Comparison of ENCODE assay signal across 8 mouse cellular contexts in genomic region chr9:98538713-98539360, GRCm38 (mm10). TPM values are rescaled to one million over a fixed set of nuclear protein-coding genes. Genes with fewer than 3 reads are reported as not detected.
A peak's percentile ranks its signal among the peaks of the same experiment; 100 is the strongest.
DNase-seq lines count a peak whose midpoint lies in the region; ATAC-seq and TF ChIP-seq lines count a peak whose summit lies in the region.

No protein-coding gene starts in this region.

- no peaks in the 10 kb centered on the region for H3K36me3 ChIP-seq in CH12.LX (replicated peaks in 1 of 2; ENCODE audit: control insufficient read depth in 1 of 2, insufficient read depth in 1 of 2, low read length in 1 of 2)
- H3K36me3 ChIP-seq in forebrain, embryonic 12.5 days (replicated peaks): no peaks in the 10 kb centered on the region
- no peaks in the 10 kb centered on the region for H3K36me3 ChIP-seq in heart, postnatal 0 days (replicated peaks; ENCODE audit: control insufficient read depth, insufficient read depth, low read length)
- H3K36me3 ChIP-seq in liver, embryonic 13.5 days: no peaks in the 10 kb centered on the region
- no peaks in the 10 kb centered on the region for H3K36me3 ChIP-seq in neural tube, embryonic 12.5 days

- H3K79me2 ChIP-seq in CH12.LX (replicated peaks; ENCODE audit: control insufficient read depth, extremely low read depth, insufficient read depth, poor library complexity, severe bottlenecking): no peaks in the 10 kb centered on the region

- H3K4me2 ChIP-seq in CH12.LX (ENCODE audit: insufficient read depth, low read depth, poor library complexity, severe bottlenecking): no peak overlapping the region
- peak overlapping the region; percentile 33 for H3K4me2 ChIP-seq in forebrain, embryonic 12.5 days
- H3K4me2 ChIP-seq in heart, postnatal 0 days (ENCODE audit: low read depth, low read length): peak overlapping the region; percentile 8; the same call in 1 of the 2 replicates
- no peak overlapping the region for H3K4me2 ChIP-seq in liver, embryonic 13.5 days
- H3K4me2 ChIP-seq in neural tube, embryonic 12.5 days (replicated peaks): peak overlapping the region; percentile 21

- no peak overlapping the region for H3K9ac ChIP-seq in CH12.LX (ENCODE audit: insufficient read depth, low read depth)
- H3K9ac ChIP-seq in forebrain, embryonic 12.5 days: no peak overlapping the region; the same call in 1 of the 2 replicates
- no peak overlapping the region for H3K9ac ChIP-seq in heart, postnatal 0 days (replicated peaks; ENCODE audit: low read depth, low read length)
- no peak overlapping the region for H3K9ac ChIP-seq in liver, embryonic 13.5 days
- no peak overlapping the region for H3K9ac ChIP-seq in neural tube, embryonic 12.5 days

- no peaks in the 10 kb centered on the region for H3K9me3 ChIP-seq in CH12.LX (replicated peaks; ENCODE audit: low read length)
- no peaks in the 10 kb centered on the region for H3K9me3 ChIP-seq in forebrain, embryonic 12.5 days
- H3K9me3 ChIP-seq in heart, postnatal 0 days (replicated peaks; ENCODE audit: control insufficient read depth, low read length): peaks cover 4% of the 10 kb centered on the region; the same call in 1 of the 2 replicates
- no peaks in the 10 kb centered on the region for H3K9me3 ChIP-seq in liver, embryonic 13.5 days (replicated peaks)
- no peaks in the 10 kb centered on the region for H3K9me3 ChIP-seq in neural tube, embryonic 12.5 days

- no peak for TF ChIP-seq EP300 in CH12.LX (IDR thresholded peaks at IDR 0.05; ENCODE audit: low read length)
- no peak for TF ChIP-seq EP300 in heart, postnatal 0 days (IDR thresholded peaks at IDR 0.05; ENCODE audit: low read depth)

- in situ Hi-C loops in CH12.LX (cut with MboI; ENCODE audit: low pct_ligation_motif_present, low pct_unique_long_range_greater_than_20kb, low sequenced_read_pairs): no loop called here

- 6% methylated on average over 13 of the region's 13 CpGs for WGBS in forebrain, embryonic 12.5 days
- 6% methylated on average over 13 of the region's 13 CpGs for WGBS in heart, postnatal 0 days
- 5% methylated on average over 13 of the region's 13 CpGs for WGBS in liver, embryonic 13.5 days (ENCODE audit: insufficient replicate concordance)
- WGBS in neural tube, embryonic 12.5 days: 7% methylated on average over 13 of the region's 13 CpGs

- no peaks in the 10 kb centered on the region for H3K4me1 ChIP-seq in CH12.LX (ENCODE audit: control insufficient read depth in 1 of 2, insufficient read depth in 2 of 2)
- H3K4me1 ChIP-seq in forebrain, embryonic 12.5 days: peaks cover 6% of the 10 kb centered on the region; the same call in 1 of the 2 replicates
- H3K4me1 ChIP-seq in heart, postnatal 0 days (ENCODE audit: control insufficient read depth, insufficient read depth): no peaks in the 10 kb centered on the region
- 0 out of 2 replicates have a peak, but pooled peaks cover 6% of the 10 kb centered on the region for H3K4me1 ChIP-seq in liver, embryonic 13.5 days (replicated peaks)
- 0 out of 2 replicates have a peak, but pooled peaks cover 4% of the 10 kb centered on the region for H3K4me1 ChIP-seq in neural tube, embryonic 12.5 days

- TF ChIP-seq POLR2A in CH12.LX (IDR thresholded peaks at IDR 0.05; ENCODE audit: low read depth, low read length): no peak

- peak; percentile 63 for DNase-seq in CH12.LX (ENCODE audit: extremely low read depth)
- peak; percentile 55 for DNase-seq in c-Kit-positive CD71-negative TER-119-negative erythroid progenitor cells, embryonic 14.5 days (ENCODE audit: low read depth)
- peak; percentile 78 for DNase-seq in heart, postnatal 0 days (ENCODE audit: low spot score)
- peak; percentile 72 to 79 for DNase-seq in kidney, postnatal 36 days
- DNase-seq in liver, embryonic 13.5 days: peak; percentile 35
- DNase-seq in thymus, adult 18-20 months: peak; percentile 7 to 9

- peaks cover 2% of the 10 kb centered on the region for H3K27me3 ChIP-seq in CH12.LX (replicated peaks)
- peaks cover 6% of the 10 kb centered on the region; the same call in 1 of the 2 replicates for H3K27me3 ChIP-seq in forebrain, embryonic 12.5 days
- H3K27me3 ChIP-seq in heart, postnatal 0 days (ENCODE audit: control insufficient read depth, insufficient read depth, low read length): no peaks in the 10 kb centered on the region
- H3K27me3 ChIP-seq in liver, embryonic 13.5 days: no peaks in the 10 kb centered on the region
- no peaks in the 10 kb centered on the region for H3K27me3 ChIP-seq in neural tube, embryonic 12.5 days (replicated peaks)

- no peak overlapping the region for H3K27ac ChIP-seq in CH12.LX (ENCODE audit: insufficient read depth, low read depth)
- H3K27ac ChIP-seq in forebrain, embryonic 12.5 days: no peak overlapping the region
- no peak overlapping the region for H3K27ac ChIP-seq in heart, postnatal 0 days (ENCODE audit: low read depth)
- no peak overlapping the region for H3K27ac ChIP-seq in liver, embryonic 13.5 days
- H3K27ac ChIP-seq in neural tube, embryonic 12.5 days: no peak overlapping the region

- ATAC-seq in forebrain, embryonic 12.5 days (ENCODE audit: low FRiP score): peak; percentile 75
- ATAC-seq in heart, postnatal 0 days (ENCODE audit: insufficient read depth, low read depth): no peak; the same call in 1 of the 2 replicates
- no peak for ATAC-seq in liver, embryonic 13.5 days (ENCODE audit: low read depth)
- peak; percentile 77; the same call in 1 of the 2 replicates for ATAC-seq in neural tube, embryonic 12.5 days (ENCODE audit: low FRiP score, low read depth)

- TF ChIP-seq CTCF in CH12.LX (conservative IDR thresholded peaks at IDR 0.05 in 1 of 2, IDR thresholded peaks at IDR 0.05 in 1 of 2; ENCODE audit: low read depth in 2 of 2, low read length in 2 of 2): peak; percentile 52 to 88; a peak in 3 of 4 replicates
- peak; percentile 89 for TF ChIP-seq CTCF in heart, postnatal 0 days (IDR thresholded peaks at IDR 0.05; ENCODE audit: low read depth)

- peak; percentile 93 for TF ChIP-seq RAD21 in CH12.LX (IDR thresholded peaks at IDR 0.05; ENCODE audit: low read depth, low read length)

- no peak overlapping the region for H3K4me3 ChIP-seq in CH12.LX (replicated peaks in 1 of 3; ENCODE audit: low read depth in 2 of 3, low read length in 2 of 3, poor library complexity in 1 of 3)
- no peak overlapping the region for H3K4me3 ChIP-seq in forebrain, embryonic 12.5 days (replicated peaks)
- H3K4me3 ChIP-seq in heart, postnatal 0 days (ENCODE audit: low read depth, low read length): no peak overlapping the region
- H3K4me3 ChIP-seq in liver, embryonic 13.5 days (replicated peaks): no peak overlapping the region
- no peak overlapping the region for H3K4me3 ChIP-seq in neural tube, embryonic 12.5 days

- dilution Hi-C loops in CH12.LX (cut with MboI; ENCODE audit: extremely low pct_ligation_motif_present, extremely low pct_unique_long_range_greater_than_20kb, low sequenced_read_pairs): no loop called here

TF ChIP-seq in CH12.LX, 34 proteins besides CTCF, POLR2A, EP300 and RAD21:
- TF ChIP-seq CHD2 (IDR thresholded peaks at IDR 0.05; ENCODE audit: low read length) (no peak), SMC3 (IDR thresholded peaks at IDR 0.05; ENCODE audit: low read depth, low read length) (peak; percentile 84), TCF12 (IDR thresholded peaks at IDR 0.05; ENCODE audit: low read depth, low read length) (no peak), ZC3H11A (IDR thresholded peaks at IDR 0.05; ENCODE audit: low read depth, low read length) (peak; percentile 57), ZMIZ1 (IDR thresholded peaks at IDR 0.05; ENCODE audit: low read depth, low read length) (no peak)

RNA-seq across cellular contexts. Expression of gene Copb2, which starts 24.7 kb away (rescaled TPM):
- total RNA-seq in CH12.LX (2012; rRNA removed) (92.8 and 114 TPM in 2 replicates), CH12.LX (2014; rRNA removed) (101 and 106 TPM in 2 replicates)
- 122 and 130 TPM in 2 replicates for polyA plus RNA-seq in CH12.LX (2012; ENCODE audit: insufficient read length, low read depth)
- 157 and 159 TPM in 2 replicates for polyA plus RNA-seq in forebrain, embryonic 12.5 days (2016; fragmentation: Nextera tagmentation; extraction: Ambion mirVana)
- 75.1 and 86.1 TPM in 2 replicates for total RNA-seq in heart, postnatal 0 days (2014; rRNA removed; ENCODE audit: low replicate concordance)
- polyA plus RNA-seq in heart, postnatal 0 days (2015; fragmentation: Nextera tagmentation; extraction: Ambion mirVana): 90.8 and 93.9 TPM in 2 replicates
- polyA plus RNA-seq in liver, embryonic 13.5 days (2015; fragmentation: Nextera tagmentation; extraction: Ambion mirVana): 77.7 and 94.8 TPM in 2 replicates
- 160 and 169 TPM in 2 replicates for polyA plus RNA-seq in neural tube, embryonic 12.5 days (2016; fragmentation: Nextera tagmentation; extraction: Ambion mirVana)

RNA-seq across cellular contexts. Expression of gene Rbp2, which starts 52.9 kb away (rescaled TPM):
- 1.8 and 2.3 TPM in 2 replicates for total RNA-seq in CH12.LX (2012; rRNA removed)
- 1.1 and 1.9 TPM in 2 replicates for total RNA-seq in CH12.LX (2014; rRNA removed)
- 1.7 TPM in 2 replicates for polyA plus RNA-seq in CH12.LX (2012; ENCODE audit: insufficient read length, low read depth)
- polyA plus RNA-seq in forebrain, embryonic 12.5 days (2016; fragmentation: Nextera tagmentation; extraction: Ambion mirVana): not detected in 2 replicates
- not detected in 2 replicates for total RNA-seq in heart, postnatal 0 days (2014; rRNA removed; ENCODE audit: low replicate concordance)
- 0.21 TPM in 1 of 2 replicates, not detected in the other for polyA plus RNA-seq in heart, postnatal 0 days (2015; fragmentation: Nextera tagmentation; extraction: Ambion mirVana)
- polyA plus RNA-seq in liver, embryonic 13.5 days (2015; fragmentation: Nextera tagmentation; extraction: Ambion mirVana): 2.9 and 4.4 TPM in 2 replicates
- 2.9 and 3.8 TPM in 2 replicates for polyA plus RNA-seq in neural tube, embryonic 12.5 days (2016; fragmentation: Nextera tagmentation; extraction: Ambion mirVana)

Comparison
In these comparisons a context has a peak if more than half of its experiments do, and no peak if none do; other contexts are left out.
1. DNase-seq: peak in every context shown above with its lines; median percentile 78 in heart, postnatal 0 days; 76 in kidney, postnatal 36 days; 63 in CH12.LX; 55 in c-Kit-positive CD71-negative TER-119-negative erythroid progenitor cells, embryonic 14.5 days; 35 in liver, embryonic 13.5 days; 8 in thymus, adult 18-20 months.
2. H3K4me2 ChIP-seq: peak in forebrain, embryonic 12.5 days (single experiment), heart, postnatal 0 days (single experiment) and neural tube, embryonic 12.5 days (single experiment); none in CH12.LX (single experiment) and liver, embryonic 13.5 days (single experiment).
3. ATAC-seq: peak in forebrain, embryonic 12.5 days (single experiment) and neural tube, embryonic 12.5 days (single experiment); none in heart, postnatal 0 days (single experiment) and liver, embryonic 13.5 days (single experiment).